26 mouse cellular contexts compared by ENCODE assay signal in the genomic region with DNA sequence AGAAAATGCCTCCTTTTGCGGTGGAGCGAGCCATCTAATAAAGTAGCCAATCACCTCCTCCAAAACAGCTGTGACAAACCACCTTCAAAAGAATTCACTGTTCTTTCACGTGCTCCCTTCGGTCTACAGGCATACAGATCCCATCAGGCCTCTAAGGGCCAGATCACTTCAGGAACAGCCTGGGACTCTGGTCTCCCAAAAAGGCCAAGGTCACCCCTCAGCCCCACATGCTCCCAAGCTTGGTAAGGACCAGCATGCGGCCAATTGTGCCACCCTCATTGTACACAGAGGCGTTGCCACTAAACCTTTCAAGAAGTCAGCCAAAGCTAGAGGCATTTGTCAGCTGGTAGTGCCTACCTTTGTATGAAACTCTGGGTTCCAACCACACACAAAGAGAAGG. TPM values are rescaled to one million over a fixed set of nuclear protein-coding genes. Genes with fewer than 3 reads are reported as not detected.
DNase-seq lines count a peak whose midpoint lies in the region; ATAC-seq and TF ChIP-seq lines count a peak whose summit lies in the region.
"Had no signal": no experiment of that assay in that cellular context is flagged by ENCODE, and none has a peak within 500 bp of the region (broad histone marks: within the 10 kb centered on the region; RNA-seq: fewer than 3 reads in every experiment).

No protein-coding gene starts in this region.

- 0 out of 2 replicates have a peak, but pooled peaks have one; percentile 26 for ATAC-seq in forebrain, embryonic 13.5 days
- ATAC-seq in forebrain, embryonic 11.5 days (replicated peaks; ENCODE audit: low FRiP score), result no peak
- ATAC-seq in heart, embryonic 14.5 days (ENCODE audit: insufficient number of reproducible peaks, insufficient read depth, low FRiP score, low read depth), result no peak
- 0 out of 2 replicates have a peak, but pooled peaks have one; percentile 20 for ATAC-seq in midbrain, embryonic 13.5 days
- no peak for ATAC-seq in midbrain, postnatal 0 days (ENCODE audit: low FRiP score)
- ATAC-seq in stomach, postnatal 0 days (ENCODE audit: low FRiP score, low TSS enrichment), result peak; percentile 11; the same call in 1 of the 2 replicates
- ATAC-seq: forebrain, postnatal 0 days; hindbrain, postnatal 0 days; intestine, embryonic 16.5 days; midbrain, embryonic 16.5 days had no signal

- no peak for TF ChIP-seq CTCF in midbrain, postnatal 0 days (IDR thresholded peaks at IDR 0.05)
- TF ChIP-seq CTCF in stomach, postnatal 0 days (IDR thresholded peaks at IDR 0.05; ENCODE audit: low read depth), result no peak

- H3K27ac ChIP-seq in forebrain, embryonic 13.5 days, result no peak overlapping the region
- H3K27ac ChIP-seq in forebrain, embryonic 11.5 days (ENCODE audit: low read depth, low read length), result no peak overlapping the region
- peak overlapping the region; percentile 15 to 26; a peak in 2 of 4 replicates for H3K27ac ChIP-seq in heart, embryonic 14.5 days (replicated peaks in 1 of 2; ENCODE audit: control insufficient read depth in 1 of 2, insufficient read depth in 1 of 2, low read depth in 2 of 2, low read length in 2 of 2)
- no peak overlapping the region for H3K27ac ChIP-seq in midbrain, embryonic 13.5 days
- no peak overlapping the region for H3K27ac ChIP-seq in midbrain, postnatal 0 days (ENCODE audit: low read depth, low read length)
- H3K27ac ChIP-seq in stomach, postnatal 0 days (replicated peaks), result no peak overlapping the region
- H3K27ac ChIP-seq: hindbrain, postnatal 0 days; limb, embryonic 15.5 days; liver, embryonic 14.5 days had no signal

- no peaks in the 10 kb centered on the region for H3K36me3 ChIP-seq in forebrain, embryonic 13.5 days (ENCODE audit: poor library complexity, severe bottlenecking)
- H3K36me3 ChIP-seq in forebrain, embryonic 11.5 days (ENCODE audit: control insufficient read depth, insufficient read depth, low read length), result no peaks in the 10 kb centered on the region; the same call in 1 of the 2 replicates
- peaks cover 34% of the 10 kb centered on the region for H3K36me3 ChIP-seq in heart, embryonic 14.5 days (ENCODE audit: control insufficient read depth, insufficient read depth, low read length)
- H3K36me3 ChIP-seq in midbrain, embryonic 13.5 days, result no peaks in the 10 kb centered on the region; the same call in 1 of the 2 replicates
- H3K36me3 ChIP-seq in midbrain, postnatal 0 days (ENCODE audit: insufficient read depth, low read length), result no peaks in the 10 kb centered on the region
- no peaks in the 10 kb centered on the region for H3K36me3 ChIP-seq in stomach, postnatal 0 days (ENCODE audit: control insufficient read depth, insufficient read depth, low read length)
- H3K36me3 ChIP-seq: kidney, embryonic 15.5 days; limb, embryonic 15.5 days had no signal

- no peak for TF ChIP-seq EP300 in stomach, postnatal 0 days (optimal IDR thresholded peaks at IDR 0.05)

- no peak overlapping the region for H3K4me2 ChIP-seq in forebrain, embryonic 13.5 days
- no peak overlapping the region for H3K4me2 ChIP-seq in forebrain, embryonic 11.5 days (ENCODE audit: low read depth, low read length, severe bottlenecking)
- no peak overlapping the region for H3K4me2 ChIP-seq in heart, embryonic 14.5 days (ENCODE audit: low read length)
- H3K4me2 ChIP-seq in midbrain, embryonic 13.5 days (replicated peaks), result no peak overlapping the region
- H3K4me2 ChIP-seq in midbrain, postnatal 0 days (ENCODE audit: low read depth, low read length, poor library complexity, severe bottlenecking), result no peak overlapping the region
- H3K4me2 ChIP-seq in stomach, postnatal 0 days (replicated peaks; ENCODE audit: low read depth), result no peak overlapping the region
- H3K4me2 ChIP-seq: kidney, embryonic 15.5 days; limb, embryonic 15.5 days; lung, embryonic 14.5 days had no signal

- 65% methylated on average over 6 of the region's 6 CpGs for WGBS in forebrain, embryonic 13.5 days
- 71% methylated on average over 6 of the region's 6 CpGs for WGBS in forebrain, embryonic 11.5 days
- WGBS in heart, embryonic 14.5 days, result 55% methylated on average over 6 of the region's 6 CpGs
- 71% methylated on average over 6 of the region's 6 CpGs for WGBS in midbrain, embryonic 13.5 days
- WGBS in midbrain, postnatal 0 days, result 77% methylated on average over 6 of the region's 6 CpGs
- 70% methylated on average over 6 of the region's 6 CpGs for WGBS in stomach, postnatal 0 days

- H3K4me1 ChIP-seq in forebrain, embryonic 13.5 days, result peaks cover 22% of the 10 kb centered on the region
- H3K4me1 ChIP-seq in forebrain, embryonic 11.5 days (replicated peaks; ENCODE audit: control insufficient read depth, insufficient read depth, low read length), result peaks cover 5% of the 10 kb centered on the region; the same call in 1 of the 2 replicates
- H3K4me1 ChIP-seq in heart, embryonic 14.5 days (ENCODE audit: control insufficient read depth in 2 of 2, insufficient read depth in 2 of 2, low read length in 2 of 2), result peaks cover 28 to 43% of the 10 kb centered on the region in 2 experiments
- peaks cover 19% of the 10 kb centered on the region for H3K4me1 ChIP-seq in midbrain, embryonic 13.5 days (replicated peaks)
- no peaks in the 10 kb centered on the region for H3K4me1 ChIP-seq in midbrain, postnatal 0 days (ENCODE audit: insufficient read depth, low read length)
- H3K4me1 ChIP-seq in stomach, postnatal 0 days (replicated peaks; ENCODE audit: control insufficient read depth, insufficient read depth), result no peaks in the 10 kb centered on the region
- H3K4me1 ChIP-seq: megakaryocyte, embryonic 14.5 days had no signal

- H3K9ac ChIP-seq in forebrain, embryonic 13.5 days, result no peak overlapping the region
- H3K9ac ChIP-seq in forebrain, embryonic 11.5 days (ENCODE audit: low read length), result no peak overlapping the region
- H3K9ac ChIP-seq in heart, embryonic 14.5 days (ENCODE audit: low read length), result no peak overlapping the region
- H3K9ac ChIP-seq in midbrain, embryonic 13.5 days (replicated peaks), result no peak overlapping the region
- H3K9ac ChIP-seq in midbrain, postnatal 0 days (replicated peaks; ENCODE audit: low read length, poor library complexity, severe bottlenecking), result no peak overlapping the region
- H3K9ac ChIP-seq in stomach, postnatal 0 days (ENCODE audit: low read length), result no peak overlapping the region
- H3K9ac ChIP-seq: forebrain, postnatal 0 days; kidney, embryonic 15.5 days; limb, embryonic 15.5 days; liver, embryonic 14.5 days; lung, embryonic 14.5 days had no signal

- no peaks in the 10 kb centered on the region for H3K27me3 ChIP-seq in forebrain, embryonic 13.5 days
- no peaks in the 10 kb centered on the region for H3K27me3 ChIP-seq in forebrain, embryonic 11.5 days (ENCODE audit: control insufficient read depth, insufficient read depth, low read length)
- H3K27me3 ChIP-seq in heart, embryonic 14.5 days (ENCODE audit: control insufficient read depth, insufficient read depth, low read length), result no peaks in the 10 kb centered on the region
- H3K27me3 ChIP-seq in midbrain, embryonic 13.5 days, result no peaks in the 10 kb centered on the region
- H3K27me3 ChIP-seq in midbrain, postnatal 0 days (ENCODE audit: insufficient read depth, low read length), result no peaks in the 10 kb centered on the region
- no peaks in the 10 kb centered on the region for H3K27me3 ChIP-seq in stomach, postnatal 0 days (ENCODE audit: control insufficient read depth, insufficient read depth, low read length)
- H3K27me3 ChIP-seq: kidney, embryonic 15.5 days; limb, embryonic 15.5 days; megakaryocyte, embryonic 14.5 days had no signal

- H3K4me3 ChIP-seq in forebrain, embryonic 13.5 days, result no peak overlapping the region
- H3K4me3 ChIP-seq in forebrain, embryonic 11.5 days (ENCODE audit: low read depth, low read length), result no peak overlapping the region
- H3K4me3 ChIP-seq in heart, embryonic 14.5 days (ENCODE audit: control insufficient read depth in 1 of 2, insufficient read depth in 1 of 2, low read depth in 1 of 2, low read length in 2 of 2), result no peak overlapping the region
- H3K4me3 ChIP-seq in midbrain, embryonic 13.5 days (replicated peaks), result no peak overlapping the region
- H3K4me3 ChIP-seq in midbrain, postnatal 0 days (ENCODE audit: low read depth, low read length), result no peak overlapping the region
- H3K4me3 ChIP-seq in stomach, postnatal 0 days (ENCODE audit: low read depth, low read length), result no peak overlapping the region
- H3K4me3 ChIP-seq: kidney, embryonic 15.5 days; limb, embryonic 15.5 days; megakaryocyte, embryonic 14.5 days had no signal

- H3K9me3 ChIP-seq in forebrain, embryonic 13.5 days (replicated peaks), result no peaks in the 10 kb centered on the region
- H3K9me3 ChIP-seq in forebrain, embryonic 11.5 days (ENCODE audit: control insufficient read depth, low read length), result no peaks in the 10 kb centered on the region
- H3K9me3 ChIP-seq in heart, embryonic 14.5 days (ENCODE audit: control insufficient read depth, low read length), result no peaks in the 10 kb centered on the region
- no peaks in the 10 kb centered on the region for H3K9me3 ChIP-seq in midbrain, embryonic 13.5 days
- H3K9me3 ChIP-seq in midbrain, postnatal 0 days (ENCODE audit: low read length), result no peaks in the 10 kb centered on the region
- H3K9me3 ChIP-seq in stomach, postnatal 0 days (ENCODE audit: control insufficient read depth, low read length), result no peaks in the 10 kb centered on the region
- H3K9me3 ChIP-seq: kidney, embryonic 15.5 days; limb, embryonic 15.5 days had no signal

- no peak for DNase-seq in forebrain, embryonic 11.5 days (ENCODE audit: low spot score)
- DNase-seq in heart, adult 9 months (ENCODE audit: low spot score in 2 of 2), result no peak
- no peak for DNase-seq in midbrain, postnatal 0 days (ENCODE audit: low spot score)
- no peak for DNase-seq in stomach, postnatal 0 days (ENCODE audit: low spot score)
- no peak for DNase-seq in gastrocnemius, adult 8-10 months (ENCODE audit: low spot score in 2 of 2)
- DNase-seq: cerebellum, adult 2 months; cerebellum, postnatal 36 days; embryo, embryonic 11 days; forebrain, postnatal 0 days; gastrocnemius, postnatal 36 days; kidney, postnatal 36 days; layer of hippocampus, postnatal 36 days; lung, embryonic 14.5 days; lung, postnatal 36 days; thymus, postnatal 25 days had no signal

RNA-seq across cellular contexts. Expression of a gene that starts 28.9 kb away (rescaled TPM):
- polyA plus RNA-seq in forebrain, embryonic 13.5 days (2015; fragmentation: Nextera tagmentation; extraction: Ambion mirVana), result 27.7 and 28.2 TPM in 2 replicates
- polyA plus RNA-seq in forebrain, embryonic 11.5 days (2014; fragmentation: Nextera tagmentation; extraction: Ambion mirVana), result 45.1 and 52.4 TPM in 2 replicates
- 89.0 and 90.8 TPM in 2 replicates for polyA plus RNA-seq in heart, embryonic 14.5 days (2014; fragmentation: Nextera tagmentation; extraction: Ambion mirVana)
- 28.6 and 29.2 TPM in 2 replicates for polyA plus RNA-seq in midbrain, embryonic 13.5 days (2015; fragmentation: Nextera tagmentation; extraction: Ambion mirVana)
- total RNA-seq in midbrain, postnatal 0 days (2014; rRNA removed), result 33.9 and 37.9 TPM in 2 replicates
- polyA plus RNA-seq in midbrain, postnatal 0 days (2015; fragmentation: Nextera tagmentation; extraction: Ambion mirVana), result 20.9 and 23.4 TPM in 2 replicates
- polyA plus RNA-seq in stomach, postnatal 0 days (2015; fragmentation: Nextera tagmentation; extraction: Ambion mirVana), result 20.9 and 23.6 TPM in 2 replicates
- total RNA-seq in gastrocnemius, adult 8-10 months (2022), result 1 to 10 TPM; 1.3 to 2.4 (median 2.1) TPM
- total RNA-seq: MEL had no signal

Comparison
In these comparisons a context has a peak if more than half of its experiments do, and no peak if none do; other contexts are left out.
1. ATAC-seq: peak in forebrain, embryonic 13.5 days (single experiment), midbrain, embryonic 13.5 days (single experiment) and stomach, postnatal 0 days (single experiment); none in forebrain, embryonic 11.5 days (single experiment), heart, embryonic 14.5 days (single experiment) and midbrain, postnatal 0 days (single experiment).
2. H3K27ac ChIP-seq: peak in heart, embryonic 14.5 days (2 of 2); none in forebrain, embryonic 13.5 days (single experiment), forebrain, embryonic 11.5 days (single experiment), midbrain, embryonic 13.5 days (single experiment), midbrain, postnatal 0 days (single experiment) and stomach, postnatal 0 days (single experiment).